Mouse (Mus musculus) MEL-GATA-1-ER (cell line): ENCODE results near the gene Ykt6.
A peak's percentile ranks its signal among the peaks of the same experiment; 100 is the strongest.

ENCODE experiments used
- DNase-seq: peaks from one replicate; pipeline ENCODE4 v3.0.0-alpha.2; 2012; ENCODE audit warnings: low read depth; ENCODE audit errors: extremely low read depth

Ykt6 gene

DNA sequence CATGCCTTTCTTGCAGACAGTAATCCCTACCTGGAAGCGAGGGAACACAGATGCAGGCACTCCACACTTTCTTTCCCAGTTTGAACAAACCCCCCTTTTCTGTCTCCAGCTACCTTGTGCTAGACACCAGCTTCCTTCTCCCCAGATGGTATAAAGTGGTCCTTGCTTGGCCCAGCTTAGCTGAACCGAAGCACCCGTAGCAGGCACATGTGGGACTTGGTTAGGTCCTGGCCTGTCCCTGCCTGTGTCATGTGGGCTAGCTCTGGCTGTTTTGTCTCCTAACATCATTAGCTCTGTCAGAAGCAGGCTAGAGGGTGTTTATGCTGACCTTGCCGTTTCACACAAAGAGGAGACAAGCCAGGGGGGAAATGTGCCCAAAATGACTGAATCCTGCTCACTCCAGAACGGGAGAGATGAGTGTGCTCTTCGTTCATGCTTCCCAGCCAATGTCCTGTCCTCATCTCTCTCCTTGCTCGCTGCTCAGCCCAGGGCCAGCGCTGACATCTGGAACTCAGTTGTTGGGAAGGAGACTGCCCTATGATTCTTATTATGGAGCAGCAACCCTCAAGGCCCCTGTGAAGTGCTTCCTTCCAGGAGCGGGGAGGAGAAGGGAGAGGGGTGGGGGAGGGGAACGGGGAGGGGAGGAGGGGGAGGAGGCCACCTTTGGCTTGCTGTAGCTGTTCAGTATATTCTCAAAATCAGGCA, 6.8 kb upstream of the Ykt6 start:
- DNase-seq = no peak

DNA sequence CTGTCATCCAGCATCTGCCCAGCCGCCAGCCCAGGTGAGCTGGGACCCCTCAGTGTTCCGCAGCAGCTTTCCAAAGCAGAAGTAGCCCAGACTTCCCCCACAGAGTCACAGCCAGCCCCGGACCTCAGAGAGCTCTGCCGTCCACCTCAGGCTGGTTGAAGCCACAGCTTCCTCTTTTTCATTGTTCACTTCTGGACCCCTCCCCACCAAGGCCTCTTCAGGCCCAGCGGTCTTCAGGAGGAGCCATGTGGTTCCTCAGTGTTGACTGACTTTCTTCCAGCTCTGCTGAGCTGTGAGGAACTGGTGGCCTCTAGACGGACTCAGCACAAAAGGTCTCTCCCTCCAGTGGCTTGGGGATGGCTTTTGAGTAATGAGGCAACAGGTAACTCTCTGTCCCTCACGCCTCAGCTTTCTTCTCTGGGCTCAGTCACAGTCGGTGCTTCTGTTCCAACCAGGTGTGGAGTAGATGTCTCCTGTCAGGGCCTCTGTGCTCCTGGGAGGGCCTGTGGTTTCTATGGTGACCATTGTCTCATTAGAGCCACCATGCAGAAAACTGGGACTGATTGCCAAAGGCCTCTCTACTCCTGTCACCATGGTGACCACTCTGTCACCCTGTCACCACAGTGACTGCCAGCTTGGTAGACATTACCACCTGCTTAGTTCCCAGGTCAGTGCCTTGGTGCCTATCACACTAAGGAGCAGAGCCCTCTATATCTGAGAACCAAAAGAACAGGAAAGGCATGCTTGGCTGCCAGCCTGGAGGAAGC, 5.7 kb upstream of the Ykt6 start, which contains the start of gene Gck:
Gck (minus strand) TSS at position 496 of the 767 bp plus-strand sequence.
- DNase-seq = peak; percentile 70

DNA sequence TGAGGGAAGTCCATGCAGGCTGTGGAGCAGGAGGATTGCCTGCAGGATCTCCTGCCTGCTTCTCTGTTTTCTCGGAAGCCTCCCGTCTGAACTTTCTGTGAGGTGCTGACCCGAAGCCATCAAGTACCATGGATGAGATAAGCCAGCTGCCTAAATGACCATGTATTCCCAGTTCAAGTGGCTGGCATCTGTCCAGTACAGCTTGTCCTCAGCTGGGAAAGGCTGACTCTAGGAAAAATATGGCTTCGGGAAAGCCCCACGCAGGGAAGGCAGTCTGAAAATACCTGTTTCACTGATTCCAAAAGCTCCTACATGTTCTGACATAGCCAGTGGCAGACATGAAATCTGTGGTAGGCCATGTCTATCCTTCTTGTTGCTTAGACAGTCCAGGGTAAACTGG, 3.0 kb upstream of the Ykt6 start:
- DNase-seq = no peak

DNA sequence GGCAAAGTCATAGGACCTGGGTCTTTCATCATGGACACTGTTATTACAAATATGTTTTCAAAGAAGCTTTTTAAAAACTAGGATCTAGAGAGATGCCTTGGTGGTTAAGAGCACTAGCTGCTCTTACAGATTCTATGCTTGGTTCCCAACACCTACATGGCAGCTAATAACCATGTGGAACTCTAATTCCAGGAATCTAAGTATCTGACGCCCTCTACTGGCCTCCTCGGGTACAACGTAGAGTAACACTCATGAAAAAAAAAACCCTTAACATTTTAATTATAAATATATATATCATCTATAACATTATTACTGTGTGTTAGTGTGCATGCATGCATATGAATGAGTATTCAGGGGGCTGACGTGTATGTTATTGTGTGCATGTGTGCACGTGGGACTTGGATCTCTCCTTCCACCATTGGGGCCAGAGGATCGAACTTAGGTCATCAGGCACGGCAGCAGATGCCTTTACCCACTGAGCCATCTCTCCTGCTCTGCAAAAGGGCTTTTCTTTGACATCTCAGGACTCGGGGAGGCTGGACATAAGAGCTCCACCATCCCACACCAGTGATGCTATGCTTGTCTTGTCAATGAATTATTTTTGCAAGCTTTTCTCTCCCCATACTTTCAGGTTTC, 2.2 kb upstream of the Ykt6 start:
- DNase-seq = peak; percentile 52

DNA sequence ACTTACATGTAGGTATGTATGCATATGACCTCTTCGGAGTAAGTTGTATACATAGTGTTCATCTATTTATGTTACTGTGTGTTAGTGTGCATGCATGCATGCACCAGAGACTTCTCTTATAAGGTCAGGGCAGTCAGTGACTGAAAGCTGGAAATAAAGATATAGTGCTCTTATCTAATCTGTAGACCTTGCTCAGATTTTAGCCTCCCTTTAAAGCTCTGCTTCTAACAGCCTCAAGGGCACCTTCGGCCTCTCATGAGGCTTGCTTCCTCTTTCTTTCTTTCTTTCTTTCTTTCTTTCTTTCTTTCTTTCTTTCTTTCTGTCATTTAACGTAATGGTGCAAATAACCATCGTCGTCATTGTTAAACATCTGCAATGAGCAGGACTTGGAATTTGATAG, 1.1 kb upstream of the Ykt6 start:
- DNase-seq = no peak

DNA sequence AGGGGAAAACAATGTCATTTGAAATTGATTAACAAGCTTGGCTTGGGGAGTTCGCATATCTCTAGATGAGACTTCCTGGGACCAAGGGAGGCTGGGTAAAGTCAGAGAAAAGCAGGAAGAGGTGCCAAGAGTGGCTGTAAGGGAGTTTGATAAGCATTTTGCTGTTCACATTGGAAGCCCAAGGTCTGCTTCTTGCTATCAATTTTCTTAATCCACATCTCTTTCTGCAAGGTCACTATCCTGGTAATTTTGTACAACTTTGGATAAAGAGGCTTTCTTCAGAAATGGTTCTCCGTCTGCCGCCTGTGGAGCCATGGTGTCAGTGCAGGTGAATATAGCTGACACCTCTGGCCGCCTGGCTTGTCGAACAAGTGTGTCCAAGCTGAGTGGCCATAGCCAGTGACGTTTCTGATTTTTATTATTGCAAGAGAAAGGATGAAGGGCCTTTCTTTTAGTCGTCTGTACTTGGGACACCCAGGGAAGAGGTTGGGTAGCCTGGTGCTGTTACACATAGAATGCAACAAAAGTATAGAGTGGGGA, 458 bp upstream of the Ykt6 start:
- peak; percentile 40 for DNase-seq

DNA sequence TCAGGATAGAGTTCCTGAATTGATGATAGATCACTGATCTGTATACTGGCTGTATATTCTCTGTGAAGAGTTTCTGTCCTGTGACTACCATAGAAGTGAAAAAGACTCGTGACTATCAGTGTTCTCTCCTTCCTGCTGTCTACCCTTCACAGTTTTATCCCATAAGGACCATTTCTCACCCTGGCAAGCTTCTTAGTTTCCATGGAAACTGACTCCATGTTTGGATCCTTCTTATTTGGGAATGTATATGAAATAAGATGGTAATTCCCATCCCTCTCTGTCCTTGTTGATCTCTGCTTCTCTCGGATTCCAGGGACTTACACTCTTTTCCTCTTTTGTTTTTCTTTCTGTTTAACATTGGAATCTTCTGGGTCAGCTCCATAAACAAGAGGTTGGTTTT, 4.6 kb downstream of the Ykt6 start:
- no peak for DNase-seq

DNA sequence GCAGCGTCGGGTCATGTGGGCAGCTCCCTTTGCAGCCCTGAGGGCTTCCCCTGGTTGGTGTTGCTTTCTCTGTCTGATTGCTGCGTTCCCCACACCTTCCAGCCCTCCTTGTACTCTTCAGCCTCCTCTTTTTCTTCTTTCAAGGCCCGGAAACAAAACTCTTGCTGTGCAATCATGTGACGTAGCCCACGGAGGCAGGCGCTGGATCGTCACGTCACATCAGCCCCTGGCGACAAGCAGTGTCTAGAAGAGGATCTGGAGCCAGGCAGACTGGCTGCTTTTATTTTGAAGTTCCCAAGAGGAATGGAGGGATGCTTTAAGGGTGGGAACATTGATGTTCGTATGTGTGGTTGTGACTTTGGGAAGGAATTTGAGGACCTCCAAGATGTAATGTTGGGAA, 10.4 kb downstream of the Ykt6 start:
- no peak for DNase-seq

DNA sequence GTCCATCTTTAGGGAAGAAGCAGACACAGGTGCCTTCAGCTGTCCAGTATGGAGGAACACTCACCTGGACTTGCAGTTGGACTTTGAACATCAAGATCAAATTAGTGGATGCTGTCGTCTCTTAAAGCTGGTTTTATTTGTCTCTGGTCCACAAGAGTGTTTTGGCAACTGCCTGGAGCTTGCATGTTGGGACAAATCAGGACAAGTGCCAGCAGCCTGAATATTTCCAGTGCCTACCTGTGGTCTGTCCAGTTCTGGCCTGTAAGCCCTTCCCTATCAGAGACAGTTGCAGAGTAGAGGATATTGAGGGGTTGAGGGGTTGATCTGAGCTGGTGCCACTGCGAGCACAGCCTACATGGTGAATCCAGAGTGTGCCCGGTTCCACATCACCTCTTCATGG, 11.3 kb downstream of the Ykt6 start:
- no peak for DNase-seq

DNA sequence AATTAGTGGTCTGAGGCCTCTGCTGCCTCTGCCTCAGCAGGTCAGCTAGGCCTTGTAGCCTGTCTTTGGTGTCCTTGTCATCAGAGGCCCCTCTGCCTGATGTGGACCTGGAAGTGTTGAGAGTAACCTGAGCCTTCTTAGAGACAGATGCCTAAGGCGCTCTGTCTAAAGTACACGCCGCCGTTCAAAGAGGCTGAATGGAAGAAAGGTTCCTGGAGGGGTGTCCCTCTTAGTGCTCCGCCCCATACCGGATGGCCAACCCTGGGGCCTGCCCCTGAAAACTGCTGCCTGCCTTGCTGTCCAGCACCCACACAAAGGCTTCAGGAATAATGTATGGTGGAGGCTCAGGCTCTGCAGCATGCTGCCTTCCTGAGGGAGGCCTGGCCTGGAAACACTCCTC, 12.7 kb downstream of the Ykt6 start:
- DNase-seq = no peak

DNA sequence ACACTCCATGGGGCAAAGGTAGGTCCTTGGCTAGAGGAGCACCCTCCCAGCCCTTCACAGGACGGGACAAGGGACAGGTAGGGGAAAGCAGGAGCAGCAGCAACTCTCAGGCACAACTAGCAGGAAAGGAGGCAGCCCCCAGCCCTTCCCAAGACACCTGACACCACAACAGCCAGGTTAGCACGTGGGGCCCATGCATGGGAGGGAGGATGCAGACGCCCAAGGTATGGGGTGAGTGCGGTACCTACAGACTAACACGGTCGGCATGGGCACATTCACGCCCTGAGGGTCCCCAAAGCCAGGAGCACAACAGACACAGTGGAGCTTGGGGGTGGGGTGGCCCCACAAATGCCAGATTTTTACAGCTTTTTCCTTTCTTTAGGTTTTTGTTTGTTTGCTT, 15.7 kb downstream of the Ykt6 start:
- no peak for DNase-seq

DNA sequence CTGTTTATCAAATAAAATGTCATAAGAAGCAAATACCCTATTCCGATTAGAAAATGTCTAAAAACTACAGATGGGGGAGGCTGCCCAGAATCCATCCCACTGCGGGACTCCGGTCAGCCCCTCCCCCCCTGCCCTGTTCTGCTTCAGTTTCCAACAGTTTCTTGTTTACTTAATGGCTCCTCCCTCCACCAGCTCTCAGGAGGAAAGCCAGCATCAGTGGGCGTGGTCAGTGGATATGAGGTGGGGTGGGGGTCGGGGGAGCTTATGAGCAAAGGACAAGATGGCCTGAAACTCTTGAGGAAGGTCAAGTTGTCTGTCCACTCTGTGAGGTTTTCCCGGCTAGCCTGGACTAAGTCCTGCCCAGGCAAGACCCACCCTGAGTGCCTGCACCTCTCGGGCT, 17.7 kb downstream of the Ykt6 start:
- no peak for DNase-seq

DNA sequence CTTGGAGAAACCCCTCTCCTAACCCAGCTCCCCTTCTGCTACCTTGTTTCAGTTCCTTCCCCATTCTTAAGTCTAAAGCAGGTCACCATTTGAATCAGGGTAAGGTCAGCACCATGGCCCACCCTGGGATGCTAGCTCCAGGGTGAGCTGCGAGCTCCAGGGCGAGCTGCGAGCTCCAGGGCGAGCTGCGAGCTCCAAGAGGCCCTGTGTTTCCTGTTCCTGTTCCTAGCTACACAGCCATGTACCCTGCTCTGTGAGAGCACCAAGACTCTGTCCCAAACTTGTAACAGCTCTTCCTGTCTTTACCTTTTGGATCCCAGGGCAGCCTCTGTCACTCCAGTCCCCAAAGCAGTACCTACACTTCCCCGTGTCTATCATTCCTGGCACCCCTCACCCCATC, 18.6 kb downstream of the Ykt6 start:
- no peak for DNase-seq

DNA sequence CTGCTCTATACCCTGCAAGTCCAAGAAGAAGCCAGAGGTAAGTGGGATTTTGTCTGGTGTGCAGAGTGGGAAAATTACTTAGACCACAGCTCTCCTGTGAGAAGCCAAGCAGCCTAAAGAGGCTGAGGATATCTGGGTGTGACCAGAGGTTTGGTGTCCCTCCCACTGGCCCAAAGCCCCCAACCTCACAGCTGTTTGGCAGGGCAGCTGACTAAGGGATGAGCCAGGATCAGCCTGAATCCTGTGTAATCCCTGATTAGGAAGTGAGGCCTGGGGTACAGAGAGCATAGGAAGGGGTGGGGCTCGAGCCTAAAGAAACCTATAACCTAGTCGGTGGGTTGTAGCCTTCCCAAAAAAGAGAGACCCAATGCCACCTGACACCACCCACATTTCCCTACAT, 19.6 kb downstream of the Ykt6 start:
- DNase-seq = no peak

DNA sequence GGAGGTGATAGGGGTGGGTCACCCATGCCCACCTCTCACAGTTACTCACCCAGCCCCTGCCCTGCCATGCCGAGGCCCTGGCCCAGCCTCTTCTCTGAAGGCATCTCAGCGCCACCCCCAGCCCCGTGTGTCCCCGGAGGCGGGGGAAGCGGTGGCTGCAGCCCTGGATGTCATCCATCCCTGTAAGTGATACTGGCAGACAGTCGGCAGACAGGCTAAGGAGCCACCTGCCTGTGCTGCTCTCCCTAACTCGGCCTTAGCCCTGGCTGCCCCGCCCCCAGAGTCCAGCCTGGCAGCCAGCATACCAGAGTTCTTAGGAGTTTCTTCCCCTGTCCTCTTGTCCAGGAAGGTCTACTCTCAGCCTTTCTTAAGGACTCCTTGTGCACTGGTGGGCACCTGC, 20.6 kb downstream of the Ykt6 start:
- no peak for DNase-seq

DNA sequence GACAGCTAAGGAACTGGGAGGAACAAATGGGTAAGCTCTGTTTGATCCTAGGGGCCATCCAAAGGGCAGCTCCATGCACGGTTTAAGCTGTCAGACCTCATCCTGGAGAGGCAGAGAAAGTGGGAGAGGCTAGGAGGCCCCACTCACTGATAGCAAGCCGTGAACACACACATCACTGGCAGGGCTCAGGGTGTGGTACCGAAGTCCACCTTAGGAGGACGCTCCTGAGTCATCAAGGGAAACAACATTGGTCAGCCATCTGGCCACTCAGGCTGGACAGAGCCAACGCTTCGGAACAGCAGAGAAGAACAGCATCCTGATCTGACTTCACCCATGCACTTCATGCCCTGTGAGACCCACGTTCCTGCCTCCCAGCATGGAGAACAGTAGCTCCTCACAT, 23.6 kb downstream of the Ykt6 start:
- DNase-seq = no peak

DNA sequence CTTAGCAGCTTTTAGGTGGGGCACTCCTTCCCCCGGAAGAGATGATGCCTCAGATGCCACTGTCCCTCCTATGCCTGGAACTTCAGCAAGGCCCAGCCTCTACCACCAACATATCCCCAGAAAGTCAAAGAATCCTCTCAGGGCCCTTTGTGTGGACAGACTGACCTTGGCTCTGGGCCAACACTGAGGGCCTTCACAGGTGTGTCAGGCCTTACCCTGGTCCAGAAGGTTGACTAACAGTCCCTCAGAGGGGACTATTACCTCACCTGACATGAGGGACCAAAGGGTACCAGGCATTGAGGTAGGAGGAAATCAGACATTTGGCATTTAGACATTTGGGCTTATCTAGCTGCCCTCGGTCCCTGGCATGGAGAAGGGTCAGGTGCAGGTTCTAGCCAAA, 24.6 kb downstream of the Ykt6 start:
- no peak for DNase-seq

DNA sequence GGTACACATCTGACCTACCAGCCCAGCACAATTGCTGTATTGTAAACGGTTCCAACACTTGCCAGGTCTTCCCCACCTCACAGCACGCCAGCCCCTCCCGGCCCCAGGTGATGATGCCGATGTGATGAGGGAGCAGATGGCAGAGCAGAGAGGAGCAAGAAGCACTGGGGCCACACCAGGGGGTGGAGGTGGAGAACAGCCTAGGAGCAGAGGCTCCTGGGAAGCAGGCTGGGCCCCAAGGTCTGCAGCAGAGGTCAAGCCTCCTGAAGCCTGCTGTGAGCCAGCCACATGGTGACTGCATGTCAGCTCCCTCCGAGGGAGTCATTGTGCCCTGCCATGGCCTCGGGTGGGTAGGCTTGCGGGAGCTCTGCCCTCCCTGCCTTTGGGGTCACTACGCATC, 25.1 kb downstream of the Ykt6 start:
- no peak for DNase-seq

DNA sequence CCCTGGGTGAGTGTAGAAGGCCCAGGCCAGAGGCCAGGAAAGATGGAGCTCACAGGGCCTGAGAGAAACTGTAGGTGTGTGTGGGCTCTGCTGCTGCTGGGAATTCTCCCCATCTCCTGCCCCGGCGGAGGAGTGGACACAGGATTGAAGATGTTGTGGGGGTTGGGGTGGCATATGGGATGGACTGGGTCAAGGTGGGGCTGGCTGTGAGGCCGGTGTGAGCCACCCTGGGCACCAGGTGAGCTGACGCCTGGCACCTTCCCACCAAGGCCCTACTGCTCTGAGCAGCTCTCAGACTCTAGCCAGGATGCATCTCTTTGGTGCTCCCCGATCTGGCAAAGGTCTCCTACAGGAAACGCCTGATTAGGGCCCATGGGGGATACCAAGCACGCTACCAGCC, 25.8 kb downstream of the Ykt6 start:
- DNase-seq = no peak

DNA sequence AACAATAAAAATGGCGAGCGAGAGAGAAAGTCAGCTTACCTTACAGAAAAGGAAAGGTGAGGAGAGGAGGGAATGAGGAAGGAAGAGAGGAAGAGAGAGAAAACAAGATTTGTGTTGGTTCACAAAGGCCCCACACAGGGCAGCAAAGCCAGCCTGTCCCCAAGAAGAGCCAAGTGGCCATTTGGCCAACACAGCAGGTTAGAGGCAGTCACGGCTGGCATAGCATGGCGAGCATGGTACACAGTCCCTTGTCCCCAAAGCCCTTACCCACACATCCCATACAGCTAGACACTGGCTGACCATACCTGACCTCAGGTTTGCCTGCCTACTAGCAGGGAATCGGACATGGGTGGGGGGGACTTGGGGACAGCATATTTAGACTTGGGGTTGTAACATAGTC, 28.1 kb downstream of the Ykt6 start:
- DNase-seq = no peak

DNA sequence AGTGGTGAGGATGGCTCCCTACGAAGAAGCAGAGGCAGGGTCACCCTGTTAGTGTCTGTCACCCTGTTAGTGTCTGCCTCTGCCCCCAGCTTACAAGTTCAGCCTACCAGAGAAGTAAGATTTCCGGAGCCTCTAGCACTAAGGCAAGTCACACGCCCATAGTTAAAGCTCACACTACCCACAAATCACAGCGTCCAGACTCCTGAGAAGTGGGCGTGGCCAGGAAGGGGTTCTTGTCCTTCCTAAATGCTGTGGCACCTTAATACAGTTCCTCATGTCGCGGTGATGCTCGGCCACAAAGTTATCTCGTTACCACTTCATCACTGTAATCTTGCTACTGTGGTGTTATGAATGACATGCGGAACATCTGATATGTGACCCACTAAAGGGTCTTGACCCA, 32.6 kb downstream of the Ykt6 start:
- DNase-seq = no peak

DNA sequence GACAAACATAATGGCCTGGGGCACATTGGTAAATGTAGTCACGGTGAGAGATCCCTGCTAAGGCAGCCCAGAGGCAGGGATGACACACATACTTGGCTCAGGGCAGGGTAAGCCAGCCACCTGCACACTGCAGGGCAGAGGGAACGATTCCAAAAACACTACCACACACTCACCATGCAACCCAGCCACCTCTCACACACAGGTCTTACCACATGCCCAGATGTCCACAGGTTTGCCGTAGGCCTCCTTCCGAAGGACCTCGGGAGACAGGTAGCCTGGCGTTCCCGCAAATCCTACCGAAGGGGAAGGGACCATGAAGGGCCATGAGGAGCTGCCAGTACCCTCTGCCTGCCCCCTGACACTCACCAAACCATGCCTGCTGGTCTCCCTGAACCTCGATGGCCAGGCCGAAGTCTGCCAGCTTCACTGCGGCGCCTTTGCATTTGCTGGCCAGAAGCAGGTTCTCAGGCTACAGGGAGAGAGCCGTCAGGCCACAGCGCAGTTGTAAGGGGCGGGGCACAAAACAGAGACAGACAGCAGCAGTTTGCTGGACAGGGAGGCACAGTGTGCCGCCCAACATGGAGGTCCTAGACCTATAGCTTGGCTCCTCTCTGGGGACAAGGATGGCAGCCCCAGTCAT, 34.6 kb downstream of the Ykt6 start:
- DNase-seq = no peak
